In the genomic region with DNA sequence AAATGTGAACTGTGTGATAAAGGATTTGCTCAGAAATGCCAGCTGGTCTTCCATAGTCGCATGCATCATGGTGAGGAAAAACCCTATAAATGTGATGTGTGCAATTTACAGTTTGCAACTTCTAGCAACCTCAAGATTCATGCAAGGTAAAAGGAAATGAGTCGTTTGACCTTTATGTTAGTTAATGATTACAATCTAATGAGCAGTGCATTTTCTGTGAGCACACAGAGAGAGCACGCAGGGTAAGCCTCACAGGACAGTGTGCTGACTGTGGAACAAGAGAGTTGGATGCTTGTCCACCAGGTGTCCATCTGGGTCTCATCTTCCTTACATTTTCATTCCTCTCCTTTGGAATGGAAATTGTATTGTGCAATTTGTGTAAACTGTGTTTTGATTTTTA, we compare ENCODE assay signal across 39 mouse cellular contexts. TPM values are rescaled to one million over a fixed set of nuclear protein-coding genes. Genes with fewer than 3 reads are reported as not detected.
DNase-seq lines count a peak whose midpoint lies in the region; ATAC-seq and TF ChIP-seq lines count a peak whose summit lies in the region.
"Had no signal": no experiment of that assay in that cellular context is flagged by ENCODE, and none has a peak within 500 bp of the region (broad histone marks: within the 10 kb centered on the region; RNA-seq: fewer than 3 reads in every experiment).

No protein-coding gene starts in this region.

- H3K36me3 ChIP-seq in kidney, embryonic 16.5 days (ENCODE audit: insufficient read depth, low read length): peaks cover 52% of the 10 kb centered on the region
- peaks cover 70% of the 10 kb centered on the region for H3K36me3 ChIP-seq in kidney, embryonic 14.5 days (ENCODE audit: control insufficient read depth, insufficient read depth, low read length)
- peaks cover 23% of the 10 kb centered on the region for H3K36me3 ChIP-seq in intestine, embryonic 16.5 days (ENCODE audit: control insufficient read depth, insufficient read depth, low read length)
- H3K36me3 ChIP-seq in hindbrain, postnatal 0 days (ENCODE audit: insufficient read depth, low read length): peaks cover 43% of the 10 kb centered on the region; the same call in 1 of the 2 replicates

- no peak overlapping the region for H3K4me2 ChIP-seq in kidney, embryonic 16.5 days (replicated peaks; ENCODE audit: low read depth, low read length)
- no peak overlapping the region for H3K4me2 ChIP-seq in kidney, embryonic 14.5 days (replicated peaks; ENCODE audit: low read depth, low read length)
- no peak overlapping the region for H3K4me2 ChIP-seq in intestine, embryonic 16.5 days (ENCODE audit: low read depth, low read length)
- no peak overlapping the region for H3K4me2 ChIP-seq in hindbrain, postnatal 0 days (ENCODE audit: low read depth, low read length)
- H3K4me2 ChIP-seq: embryonic facial prominence, embryonic 13.5 days; forebrain, embryonic 15.5 days; heart, embryonic 15.5 days; midbrain, embryonic 11.5 days had no signal

- 0 out of 2 replicates have a peak overlapping the region, but pooled peaks have one; percentile 38 for H3K27ac ChIP-seq in kidney, embryonic 16.5 days (ENCODE audit: low read length)
- no peak overlapping the region for H3K27ac ChIP-seq in kidney, embryonic 14.5 days (ENCODE audit: low read depth, low read length)
- H3K27ac ChIP-seq in intestine, embryonic 16.5 days (ENCODE audit: low read length): no peak overlapping the region
- H3K27ac ChIP-seq in hindbrain, postnatal 0 days: no peak overlapping the region
- H3K27ac ChIP-seq: embryonic facial prominence, embryonic 13.5 days; forebrain, embryonic 10.5 days; forebrain, embryonic 15.5 days; heart, embryonic 10.5 days; heart, embryonic 15.5 days; liver, embryonic 14.5 days; stomach, postnatal 0 days had no signal

- TF ChIP-seq CTCF in hindbrain, postnatal 0 days (IDR thresholded peaks at IDR 0.05; ENCODE audit: low read depth): no peak

- no peaks in the 10 kb centered on the region for H3K9me3 ChIP-seq in kidney, embryonic 16.5 days (ENCODE audit: low read length)
- no peaks in the 10 kb centered on the region for H3K9me3 ChIP-seq in kidney, embryonic 14.5 days (ENCODE audit: control insufficient read depth, low read length)
- H3K9me3 ChIP-seq in intestine, embryonic 16.5 days (ENCODE audit: control insufficient read depth, low read length): no peaks in the 10 kb centered on the region
- H3K9me3 ChIP-seq in hindbrain, postnatal 0 days (ENCODE audit: low read length): no peaks in the 10 kb centered on the region
- H3K9me3 ChIP-seq: embryonic facial prominence, embryonic 13.5 days; forebrain, embryonic 10.5 days; forebrain, embryonic 15.5 days; G1E; heart, embryonic 10.5 days; heart, embryonic 15.5 days had no signal

- H3K4me3 ChIP-seq in kidney, embryonic 16.5 days (ENCODE audit: low read length): no peak overlapping the region
- no peak overlapping the region for H3K4me3 ChIP-seq in kidney, embryonic 14.5 days (ENCODE audit: low read length)
- H3K4me3 ChIP-seq in intestine, embryonic 16.5 days (ENCODE audit: low read length): no peak overlapping the region
- H3K4me3 ChIP-seq in hindbrain, postnatal 0 days (ENCODE audit: low read length): no peak overlapping the region
- H3K4me3 ChIP-seq: embryonic facial prominence, embryonic 13.5 days; forebrain, embryonic 10.5 days; forebrain, embryonic 15.5 days; heart, embryonic 10.5 days; heart, embryonic 15.5 days had no signal

- H3K4me1 ChIP-seq in kidney, embryonic 16.5 days (ENCODE audit: insufficient read depth, low read length): peaks cover 8% of the 10 kb centered on the region
- H3K4me1 ChIP-seq in kidney, embryonic 14.5 days (ENCODE audit: control insufficient read depth, insufficient read depth, low read length): 0 out of 2 replicates have a peak, but pooled peaks cover 6% of the 10 kb centered on the region
- peaks cover 5% of the 10 kb centered on the region; the same call in 1 of the 2 replicates for H3K4me1 ChIP-seq in intestine, embryonic 16.5 days (ENCODE audit: control insufficient read depth, insufficient read depth, low read length)
- H3K4me1 ChIP-seq in hindbrain, postnatal 0 days (ENCODE audit: insufficient read depth, low read length): no peaks in the 10 kb centered on the region
- H3K4me1 ChIP-seq: forebrain, embryonic 10.5 days; heart, embryonic 10.5 days; heart, embryonic 15.5 days had no signal

- H3K27me3 ChIP-seq in kidney, embryonic 16.5 days (ENCODE audit: insufficient read depth, low read length): no peaks in the 10 kb centered on the region
- no peaks in the 10 kb centered on the region for H3K27me3 ChIP-seq in kidney, embryonic 14.5 days (ENCODE audit: control insufficient read depth, insufficient read depth, low read length)
- no peaks in the 10 kb centered on the region for H3K27me3 ChIP-seq in intestine, embryonic 16.5 days (replicated peaks; ENCODE audit: control insufficient read depth, insufficient read depth, low read length)
- no peaks in the 10 kb centered on the region for H3K27me3 ChIP-seq in hindbrain, postnatal 0 days (ENCODE audit: insufficient read depth, low read length)
- H3K27me3 ChIP-seq: embryonic facial prominence, embryonic 13.5 days; forebrain, embryonic 15.5 days; heart, embryonic 15.5 days had no signal

- H3K9ac ChIP-seq in kidney, embryonic 16.5 days (replicated peaks; ENCODE audit: low read length): no peak overlapping the region
- no peak overlapping the region for H3K9ac ChIP-seq in kidney, embryonic 14.5 days (ENCODE audit: low read depth, low read length)
- H3K9ac ChIP-seq in intestine, embryonic 16.5 days (ENCODE audit: low read depth, low read length): no peak overlapping the region
- H3K9ac ChIP-seq in hindbrain, postnatal 0 days (replicated peaks; ENCODE audit: low read length): no peak overlapping the region
- H3K9ac ChIP-seq: embryonic facial prominence, embryonic 13.5 days; forebrain, embryonic 15.5 days; heart, embryonic 15.5 days; liver, embryonic 14.5 days had no signal

- ATAC-seq in kidney, embryonic 16.5 days (ENCODE audit: low FRiP score, low TSS enrichment): peak; percentile 70; the same call in 1 of the 2 replicates
- no peak for ATAC-seq in kidney, embryonic 14.5 days (ENCODE audit: low FRiP score, low TSS enrichment)
- ATAC-seq in CD4-positive, CD25-positive, alpha-beta regulatory T cell, adult 4 months: peak; percentile 64
- peak; percentile 70 for ATAC-seq in intestine, embryonic 16.5 days
- no peak for ATAC-seq in hindbrain, postnatal 0 days
- ATAC-seq: forebrain, embryonic 15.5 days; hindbrain, embryonic 16.5 days; midbrain, embryonic 16.5 days had no signal

- 73% methylated on average over 3 of the region's 3 CpGs for WGBS in kidney, embryonic 16.5 days
- WGBS in kidney, embryonic 14.5 days: 71% methylated on average over 3 of the region's 3 CpGs
- 67% methylated on average over 3 of the region's 3 CpGs for WGBS in intestine, embryonic 16.5 days
- WGBS in hindbrain, postnatal 0 days: 93% methylated on average over 3 of the region's 3 CpGs

- peak; percentile 35 for DNase-seq in 416B (ENCODE audit: low read depth)
- no peak for DNase-seq in right cerebral cortex, postnatal 14 days
- DNase-seq in hindbrain, postnatal 0 days (ENCODE audit: low spot score): no peak
- DNase-seq: adrenal gland, postnatal 25 days; B cell, adult 2 months; cerebellum, adult 11-12 months; cerebellum, adult 9-11 months; gastrocnemius, postnatal 25 days; heart, adult 11 months; layer of hippocampus, postnatal 36 days; left cerebral cortex, postnatal 4 days; lung, adult 2 months; lung, postnatal 10 days; spleen, adult 18-20 months; thymus, adult 18-20 months; thymus, postnatal 36 days had no signal

RNA-seq across cellular contexts. Expression of a gene that starts 7.1 kb away (rescaled TPM):
- polyA plus RNA-seq in kidney, embryonic 16.5 days (2015; fragmentation: Nextera tagmentation; extraction: Ambion mirVana): 41.9 and 42.6 TPM in 2 replicates
- 27.2 and 38.1 TPM in 2 replicates for polyA plus RNA-seq in kidney, embryonic 14.5 days (2014; fragmentation: Nextera tagmentation; extraction: Ambion mirVana)
- polyA plus RNA-seq in CD4-positive, CD25-positive, alpha-beta regulatory T cell, adult 4 months (2017; shearing (Covaris generic)): 10 to 100 TPM; 38.6 to 40.9 TPM
- 20.6 and 21.7 TPM in 2 replicates for polyA plus RNA-seq in intestine, embryonic 16.5 days (2015; fragmentation: Nextera tagmentation; extraction: Ambion mirVana)
- 16.6 and 18.5 TPM in 2 replicates for total RNA-seq in hindbrain, postnatal 0 days (2014; rRNA removed)
- 18.5 and 19.4 TPM in 2 replicates for polyA plus RNA-seq in hindbrain, postnatal 0 days (2015; fragmentation: Nextera tagmentation; extraction: Ambion mirVana)

RNA-seq across cellular contexts. Expression of a gene that starts 9.3 kb away (rescaled TPM):
- 0.07 TPM in 1 of 2 replicates, not detected in the other for polyA plus RNA-seq in kidney, embryonic 16.5 days (2015; fragmentation: Nextera tagmentation; extraction: Ambion mirVana)
- polyA plus RNA-seq in kidney, embryonic 14.5 days (2014; fragmentation: Nextera tagmentation; extraction: Ambion mirVana): not detected in 2 replicates
- polyA plus RNA-seq in CD4-positive, CD25-positive, alpha-beta regulatory T cell, adult 4 months (2017; shearing (Covaris generic)): under 1 TPM; 0.22 to 0.42 TPM
- 0.12 and 0.33 TPM in 2 replicates for polyA plus RNA-seq in intestine, embryonic 16.5 days (2015; fragmentation: Nextera tagmentation; extraction: Ambion mirVana)
- 0.18 and 0.42 TPM in 2 replicates for total RNA-seq in hindbrain, postnatal 0 days (2014; rRNA removed)
- polyA plus RNA-seq in hindbrain, postnatal 0 days (2015; fragmentation: Nextera tagmentation; extraction: Ambion mirVana): 0.56 and 0.89 TPM in 2 replicates
- total RNA-seq: adrenal gland, postnatal 25 days; common myeloid progenitor, adult 5-6 weeks; gastrocnemius, adult 18-20 months; gastrocnemius, postnatal 25 days; heart, postnatal 25 days; neutrophil, adult 5-6 weeks had no signal
- polyA plus RNA-seq: G1E; heart, embryonic 10.5 days; heart, embryonic 15.5 days; liver, embryonic 14.5 days; lung, adult 2 months; stomach, postnatal 0 days had no signal

RNA-seq across cellular contexts. Expression of a gene that starts 35.3 kb away (rescaled TPM):
- polyA plus RNA-seq in kidney, embryonic 16.5 days (2015; fragmentation: Nextera tagmentation; extraction: Ambion mirVana): 0.11 and 0.18 TPM in 2 replicates
- not detected in 2 replicates for polyA plus RNA-seq in kidney, embryonic 14.5 days (2014; fragmentation: Nextera tagmentation; extraction: Ambion mirVana)
- polyA plus RNA-seq in CD4-positive, CD25-positive, alpha-beta regulatory T cell, adult 4 months (2017; shearing (Covaris generic)): not detected
- polyA plus RNA-seq in intestine, embryonic 16.5 days (2015; fragmentation: Nextera tagmentation; extraction: Ambion mirVana): not detected in 2 replicates
- total RNA-seq in hindbrain, postnatal 0 days (2014; rRNA removed): 0.37 TPM in 1 of 2 replicates, not detected in the other
- not detected in 2 replicates for polyA plus RNA-seq in hindbrain, postnatal 0 days (2015; fragmentation: Nextera tagmentation; extraction: Ambion mirVana)
- total RNA-seq: adrenal gland, postnatal 25 days; common myeloid progenitor, adult 5-6 weeks; gastrocnemius, adult 18-20 months; gastrocnemius, postnatal 25 days; heart, postnatal 25 days; layer of hippocampus, adult 8-10 months; layer of hippocampus, postnatal 36 days; left cerebral cortex, postnatal 4 days; neutrophil, adult 5-6 weeks had no signal
- polyA plus RNA-seq: embryonic facial prominence, embryonic 13.5 days; forebrain, embryonic 10.5 days; forebrain, embryonic 15.5 days; frontal cortex, adult 2 months; G1E; heart, embryonic 10.5 days; heart, embryonic 15.5 days; hindbrain, embryonic 11.5 days; limb, embryonic 14.5 days; liver, embryonic 14.5 days; lung, adult 2 months; midbrain, embryonic 11.5 days; midbrain, embryonic 16.5 days had no signal

RNA-seq across cellular contexts. Expression of a gene that starts 38.7 kb away (rescaled TPM):
- 2.4 and 2.9 TPM in 2 replicates for polyA plus RNA-seq in kidney, embryonic 16.5 days (2015; fragmentation: Nextera tagmentation; extraction: Ambion mirVana)
- polyA plus RNA-seq in kidney, embryonic 14.5 days (2014; fragmentation: Nextera tagmentation; extraction: Ambion mirVana): 1.9 and 2.5 TPM in 2 replicates
- under 1 TPM in 1 of 2 experiments, not detected in 1; 0.16 TPM for polyA plus RNA-seq in CD4-positive, CD25-positive, alpha-beta regulatory T cell, adult 4 months (2017; shearing (Covaris generic))
- polyA plus RNA-seq in intestine, embryonic 16.5 days (2015; fragmentation: Nextera tagmentation; extraction: Ambion mirVana): 0.23 and 0.38 TPM in 2 replicates
- total RNA-seq in hindbrain, postnatal 0 days (2014; rRNA removed): 1.2 and 1.5 TPM in 2 replicates
- 1.4 and 1.7 TPM in 2 replicates for polyA plus RNA-seq in hindbrain, postnatal 0 days (2015; fragmentation: Nextera tagmentation; extraction: Ambion mirVana)
- total RNA-seq: adrenal gland, postnatal 25 days; common myeloid progenitor, adult 5-6 weeks; G1E; gastrocnemius, adult 18-20 months; gastrocnemius, postnatal 25 days; heart, postnatal 25 days; layer of hippocampus, postnatal 36 days; neutrophil, adult 5-6 weeks had no signal
- polyA plus RNA-seq: G1E had no signal

Comparison
In these comparisons a context has a peak if more than half of its experiments do, and no peak if none do; other contexts are left out.
1. ATAC-seq: peak in kidney, embryonic 16.5 days (single experiment), CD4-positive, CD25-positive, alpha-beta regulatory T cell, adult 4 months (single experiment) and intestine, embryonic 16.5 days (single experiment); none in kidney, embryonic 14.5 days (single experiment) and hindbrain, postnatal 0 days (single experiment).